Mouse (Mus musculus): ENCODE measurements around the gene Lpp.

The Lpp gene

DNA sequence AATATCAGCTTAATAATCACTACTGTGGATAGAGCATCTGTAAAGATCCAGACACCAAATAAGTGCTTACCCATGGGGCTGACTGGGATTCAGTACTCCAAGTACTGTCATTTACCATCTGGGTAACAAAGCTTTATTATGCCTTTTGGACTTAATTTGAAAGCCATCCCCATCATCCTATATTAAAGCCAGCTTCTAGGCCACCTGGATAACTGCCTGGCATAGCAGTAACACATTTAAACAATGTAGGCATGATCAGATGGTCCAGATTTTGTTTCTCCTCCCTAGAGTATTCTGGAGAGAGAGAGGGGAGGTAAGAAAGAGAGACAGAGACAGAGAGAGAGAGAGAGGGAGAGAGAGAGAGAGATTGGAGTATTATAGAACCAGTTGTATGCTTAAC lies 536.8 kb downstream of the Lpp start:
- DNase-seq (ENCODE audit: low spot score in 2 of 2): no peak

DNA sequence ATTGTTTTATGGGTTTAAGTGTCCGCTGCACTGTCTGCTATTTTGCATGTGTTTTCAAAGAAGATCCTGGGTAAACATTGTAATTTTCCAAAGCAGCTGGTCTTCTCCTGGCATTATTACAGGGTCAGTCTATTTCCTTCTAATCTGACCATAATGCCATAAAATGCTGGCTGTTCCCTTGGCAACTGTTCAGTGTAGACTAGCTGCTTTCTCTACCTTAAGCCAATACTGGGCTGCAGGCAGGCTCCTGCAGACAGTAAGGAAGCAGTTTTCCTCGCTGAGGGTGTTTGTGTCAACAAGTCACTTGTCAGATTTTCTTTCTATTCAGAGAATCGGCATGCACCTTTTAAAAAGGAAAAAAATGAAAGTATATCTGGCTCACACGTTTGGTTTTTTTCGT lies 537.3 kb downstream of the Lpp start:
- DNase-seq (ENCODE audit: low spot score in 2 of 2): no peak

DNA sequence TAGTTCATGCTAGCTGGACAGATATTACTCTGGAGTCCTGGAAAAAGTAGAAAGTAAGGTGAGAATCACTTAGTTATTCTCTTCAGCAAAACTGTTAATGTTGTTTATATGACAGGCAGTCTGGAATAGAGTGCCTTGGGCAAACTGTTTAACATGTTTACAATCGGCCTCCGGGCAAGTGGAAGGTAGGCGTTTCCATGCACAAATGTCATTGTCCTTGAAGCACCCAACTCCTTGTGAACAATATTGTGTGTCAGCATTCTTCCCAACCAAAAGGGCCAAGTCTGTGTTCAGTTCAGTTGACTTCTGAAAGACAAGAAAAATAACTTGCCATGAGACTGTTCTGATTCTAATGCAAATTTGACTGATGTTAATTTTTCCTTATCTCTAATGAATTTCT lies 539.5 kb downstream of the Lpp start:
- no peak for DNase-seq (ENCODE audit: low spot score in 2 of 2)

GRCm38 (mm10) chr16:24933691-24934090 lies 540.4 kb downstream of the Lpp start:
- peak in 1 of 2 experiments; percentile 44 for DNase-seq (ENCODE audit: low spot score in 2 of 2)

- DNase-seq (ENCODE audit: low spot score in 2 of 2): no peak
Observed at GRCm38 (mm10) chr16:24941306-24942160, 548.2 kb downstream of the Lpp start.

- no peak for DNase-seq (ENCODE audit: low spot score in 2 of 2)
Observed at GRCm38 (mm10) chr16:24943486-24944261, 550.4 kb downstream of the Lpp start.

DNA sequence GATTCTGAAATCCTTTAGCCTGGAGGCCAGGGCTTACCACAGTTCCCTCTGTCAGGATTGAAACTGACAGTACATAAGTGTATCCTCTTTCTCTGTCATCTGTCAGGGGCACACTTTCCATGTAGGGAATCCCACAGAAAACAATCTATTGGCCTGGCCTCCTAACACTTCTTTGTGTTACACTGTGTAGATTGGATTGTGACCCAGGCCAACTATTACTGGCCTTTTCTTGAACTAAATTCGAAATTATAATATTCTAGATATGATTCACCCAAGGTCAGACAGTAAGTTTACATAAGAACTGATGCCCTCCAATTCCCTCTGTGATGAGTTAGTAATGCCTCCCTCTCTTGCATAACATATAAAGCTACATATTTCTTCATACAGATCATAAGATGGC lies 553.0 kb downstream of the Lpp start:
- DNase-seq (ENCODE audit: low spot score in 2 of 2): no peak

- DNase-seq (ENCODE audit: low spot score in 2 of 2): no peak
Observed at GRCm38 (mm10) chr16:24947485-24947884, 554.2 kb downstream of the Lpp start.

DNA sequence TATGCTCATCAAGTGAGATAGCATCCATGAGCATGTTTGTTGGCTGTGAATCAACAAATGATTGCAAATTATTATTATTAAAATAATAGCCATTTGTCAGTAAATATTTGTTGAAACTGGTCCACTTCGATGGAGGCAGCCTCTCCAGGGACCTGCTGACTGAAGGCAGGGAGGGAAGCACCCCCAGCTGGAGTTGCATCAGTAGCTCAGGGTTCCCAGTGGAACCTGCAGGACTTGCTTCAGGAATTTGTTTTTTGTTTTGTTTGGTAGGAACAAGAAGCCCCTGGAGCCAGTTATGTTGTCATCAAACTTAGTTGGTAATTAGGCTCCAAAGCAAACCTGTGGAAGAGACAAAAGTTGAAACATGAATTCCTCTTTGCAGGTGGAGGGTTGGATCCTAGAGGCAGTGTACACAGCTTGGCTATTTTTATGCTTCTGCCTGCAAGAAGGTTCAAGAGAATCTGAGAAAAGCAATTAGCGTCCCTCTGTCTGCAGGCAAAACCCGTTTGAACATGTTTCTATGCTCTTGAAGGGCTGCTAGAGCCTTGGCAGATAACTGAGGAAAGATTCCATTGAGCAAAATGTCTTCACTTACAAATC lies 554.9 kb downstream of the Lpp start:
- no peak for DNase-seq (ENCODE audit: low spot score in 2 of 2)

DNA sequence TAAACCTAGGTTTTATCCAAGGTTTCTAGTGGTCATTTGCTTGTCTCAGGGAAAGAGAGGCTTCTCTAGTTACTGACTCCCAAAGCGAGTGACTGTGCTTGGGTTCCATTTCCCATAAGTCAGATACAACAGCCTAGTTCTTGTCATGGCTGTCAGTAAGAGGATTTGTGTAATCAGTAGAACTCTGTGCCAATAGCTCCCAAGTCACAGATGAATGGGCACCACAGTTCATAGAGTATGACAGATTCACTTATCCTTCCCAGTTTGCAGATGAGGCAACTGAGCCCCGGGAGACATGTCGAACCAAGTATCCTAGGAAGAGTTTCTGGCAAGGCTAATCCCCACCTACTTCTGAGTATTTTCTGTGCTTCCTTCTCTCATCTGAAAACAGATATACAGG lies 556.0 kb downstream of the Lpp start:
- DNase-seq (ENCODE audit: low spot score in 2 of 2): no peak

DNA sequence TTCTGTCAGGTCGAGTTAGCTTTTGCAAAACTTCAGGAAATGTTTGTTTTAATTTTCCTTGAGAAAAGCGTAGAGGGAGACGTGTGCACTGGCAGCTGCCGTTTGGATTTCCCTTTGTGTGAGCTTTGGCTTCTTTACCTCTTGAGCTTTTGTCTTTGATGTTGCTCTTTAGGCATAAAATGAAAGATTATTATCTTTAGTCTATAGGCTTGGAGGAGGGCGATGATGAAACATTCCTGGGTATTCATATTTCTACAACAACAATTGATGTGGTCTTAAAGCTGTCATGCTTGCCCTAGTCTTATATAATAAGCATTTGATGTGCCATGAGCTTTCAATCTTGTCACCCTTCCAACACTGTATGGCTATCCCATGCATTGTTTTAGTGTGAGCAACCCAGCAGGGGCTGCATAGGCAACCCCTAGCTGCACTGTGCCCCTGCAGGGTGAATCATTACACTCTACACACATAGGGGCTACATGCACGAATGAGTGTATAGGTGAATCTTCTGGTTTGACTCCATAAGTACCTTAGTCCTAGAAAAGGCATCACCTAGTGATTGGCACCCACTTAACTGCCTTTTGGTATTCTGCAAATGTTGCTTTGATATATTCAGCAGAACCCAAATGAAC lies 556.9 kb downstream of the Lpp start:
- no peak for DNase-seq (ENCODE audit: low spot score in 2 of 2)

- DNase-seq (ENCODE audit: low spot score in 2 of 2): no peak
Observed at GRCm38 (mm10) chr16:24951909-24952308, 558.6 kb downstream of the Lpp start.

GRCm38 (mm10) chr16:24955054-24955453 lies 561.7 kb downstream of the Lpp start:
- no peak for DNase-seq (ENCODE audit: low spot score in 2 of 2)

DNA sequence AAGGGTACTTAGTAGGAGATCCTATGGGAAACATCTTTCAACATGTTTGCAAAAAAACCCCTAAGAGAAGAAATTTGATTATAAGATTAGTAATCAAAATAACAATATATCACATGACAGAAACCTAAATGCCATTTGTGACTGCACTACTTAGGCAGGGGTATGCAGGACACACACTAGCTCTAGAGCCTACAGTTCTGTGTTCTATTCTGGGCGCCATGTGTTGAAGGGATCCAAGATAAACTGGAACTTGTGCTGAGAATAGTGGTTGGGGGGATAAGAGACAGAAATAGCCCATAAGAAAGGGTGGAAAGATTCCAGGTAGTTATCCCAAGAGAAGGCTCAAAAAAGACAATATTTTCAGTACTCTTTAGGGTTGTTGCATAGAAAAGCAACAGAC lies 565.4 kb downstream of the Lpp start:
- DNase-seq (ENCODE audit: low spot score in 2 of 2): no peak

GRCm38 (mm10) chr16:24960901-24961806 lies 567.8 kb downstream of the Lpp start:
- no peak for DNase-seq (ENCODE audit: low spot score in 2 of 2)

DNA sequence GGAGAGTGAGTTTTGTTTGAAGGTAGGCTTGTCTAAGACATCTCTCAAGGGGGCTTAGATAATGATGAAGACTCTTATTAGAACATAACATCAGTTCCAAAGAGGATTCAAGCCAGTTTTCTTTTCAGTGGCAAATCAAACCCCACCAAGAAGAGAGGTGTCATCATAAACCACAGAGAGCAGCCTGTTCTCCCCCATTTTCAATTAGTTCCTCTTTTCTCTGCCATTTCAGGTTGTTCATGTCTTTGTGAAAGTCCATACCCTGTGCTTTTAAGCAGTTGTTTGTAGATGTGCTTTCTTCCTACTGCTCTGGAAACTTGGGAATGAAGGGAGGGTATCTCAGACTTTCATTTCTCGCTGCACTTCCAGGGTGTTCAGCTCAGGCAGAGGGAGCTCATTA lies 571.0 kb downstream of the Lpp start:
- DNase-seq (ENCODE audit: low spot score in 2 of 2): no peak

DNA sequence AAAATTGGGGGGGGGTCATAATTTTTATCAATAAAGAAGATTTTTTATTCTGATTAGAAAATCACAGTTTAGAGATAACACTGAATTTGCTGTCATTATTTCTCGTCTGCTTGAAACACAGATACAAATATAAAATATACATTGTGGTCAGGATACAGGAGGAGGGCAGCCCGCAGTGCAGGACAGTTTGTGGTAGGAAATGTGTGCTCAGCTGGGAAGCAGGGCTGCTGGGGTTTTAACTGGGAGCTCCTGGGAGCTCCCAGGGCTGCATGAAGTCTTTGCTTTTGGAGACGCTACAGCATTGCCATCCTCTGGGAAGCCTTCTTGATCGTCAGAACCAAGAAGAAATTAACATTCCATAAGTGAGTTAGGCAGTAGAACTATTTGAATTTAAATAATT lies 571.8 kb downstream of the Lpp start:
- DNase-seq (ENCODE audit: low spot score in 2 of 2): no peak

DNA sequence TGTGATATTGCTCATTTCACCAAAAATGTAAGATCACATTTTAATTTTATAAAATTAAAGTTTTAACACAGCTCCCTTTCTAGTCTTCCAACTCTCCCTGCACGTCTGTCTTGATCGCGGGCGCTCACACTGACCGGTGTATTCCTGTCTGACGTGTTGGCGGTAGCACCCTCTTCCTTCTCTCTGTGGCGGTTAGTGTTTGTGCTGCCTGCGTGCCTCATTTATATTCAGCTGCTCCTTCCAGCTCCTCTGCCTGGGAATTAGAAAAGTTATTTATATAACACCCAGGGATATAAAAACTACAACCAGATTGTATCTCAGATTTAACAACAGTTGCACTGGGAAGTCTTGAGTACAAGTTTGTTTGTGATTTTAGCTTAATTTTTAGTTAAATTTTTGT lies 573.2 kb downstream of the Lpp start:
- no peak for DNase-seq (ENCODE audit: low spot score in 2 of 2)

DNA sequence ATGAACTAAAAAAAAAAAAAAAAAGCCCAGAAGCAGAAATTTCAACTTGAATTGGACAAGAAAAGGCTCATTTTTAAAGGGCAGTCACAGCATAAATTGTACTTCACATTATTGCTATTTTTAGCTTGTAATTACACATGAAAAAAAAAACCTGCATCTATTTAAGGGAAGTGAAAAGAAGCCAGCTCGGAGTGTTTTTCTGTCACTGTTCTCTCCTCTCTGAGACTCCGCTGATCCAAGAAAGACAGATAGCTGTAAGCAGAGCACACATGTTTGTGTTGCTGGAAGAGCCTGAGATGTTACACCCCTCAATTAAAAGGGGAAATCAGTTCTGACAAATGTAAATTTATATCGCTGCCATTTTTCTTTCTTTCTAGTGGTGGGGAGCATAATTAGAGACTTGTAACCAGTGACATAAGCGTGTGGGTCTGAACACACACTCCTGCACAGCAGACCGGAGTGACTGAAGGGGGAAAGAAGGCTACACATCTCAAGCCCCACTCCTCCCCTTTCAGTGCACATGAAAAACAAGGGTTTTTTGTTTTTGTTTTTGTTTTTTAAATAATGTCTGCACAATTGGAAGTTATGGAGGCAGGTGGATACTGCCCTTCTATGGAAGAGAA lies 579.8 kb downstream of the Lpp start:
- no peak for DNase-seq (ENCODE audit: low spot score in 2 of 2)

DNA sequence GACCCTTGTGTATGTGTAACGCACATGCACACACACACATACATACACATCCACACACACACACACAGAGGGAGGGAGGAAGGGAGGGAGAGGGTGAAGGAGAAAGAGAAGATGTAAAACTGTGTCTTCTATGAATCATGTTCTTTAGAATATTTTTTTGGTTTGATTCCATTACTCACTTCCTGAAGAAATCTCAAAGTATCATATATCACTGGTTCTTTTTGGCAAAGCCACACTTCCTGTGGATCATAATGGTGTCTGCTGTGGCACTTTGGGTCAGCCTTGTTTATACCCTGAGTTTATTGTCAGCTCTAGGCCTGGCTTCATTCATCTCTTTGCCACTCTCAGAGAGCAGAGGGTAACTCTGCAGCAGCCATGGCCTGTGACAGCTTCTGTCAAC lies 584.5 kb downstream of the Lpp start:
- no peak for DNase-seq (ENCODE audit: low spot score in 2 of 2)

DNA sequence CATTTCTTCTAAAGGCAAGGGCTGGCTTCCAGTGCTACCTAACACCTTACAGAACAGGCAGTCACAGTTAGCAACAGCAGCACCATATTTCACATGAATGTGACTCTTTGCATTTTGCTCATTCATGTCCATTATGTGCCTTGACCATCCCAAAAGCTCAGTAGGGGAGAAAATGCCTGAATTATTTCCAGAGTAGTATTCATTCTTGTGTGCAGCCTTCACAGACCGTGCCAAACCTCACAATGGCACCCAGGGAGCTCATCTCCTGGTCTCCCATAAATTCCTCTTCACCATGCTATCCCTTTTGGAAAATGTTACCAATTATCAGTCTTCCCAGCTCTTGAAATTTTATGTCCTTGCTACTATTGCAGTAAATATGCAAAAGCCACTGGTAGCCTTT lies 584.9 kb downstream of the Lpp start:
- no peak for DNase-seq (ENCODE audit: low spot score in 2 of 2)
